Comparison of ENCODE assay signal across 28 mouse cellular contexts in genomic region chr9:118541851-118542250, GRCm38 (mm10).
"Had no signal": no experiment of that assay in that cellular context is flagged by ENCODE, and none has a peak within 500 bp of the region (broad histone marks: within the 10 kb centered on the region; RNA-seq: fewer than 3 reads in every experiment).

No protein-coding gene starts in this region.

- H3K4me3 ChIP-seq: limb, embryonic 10.5 days; limb, embryonic 12.5 days; limb, embryonic 13.5 days; limb, embryonic 15.5 days; liver, embryonic 12.5 days; liver, embryonic 13.5 days; liver, embryonic 15.5 days; lung, embryonic 15.5 days; megakaryocyte, embryonic 14.5 days; midbrain, embryonic 10.5 days; midbrain, embryonic 12.5 days; midbrain, embryonic 13.5 days; midbrain, embryonic 15.5 days; myocyte; neural tube, embryonic 12.5 days had no signal

- H3K27me3 ChIP-seq: limb, embryonic 12.5 days; limb, embryonic 13.5 days; limb, embryonic 15.5 days; liver, embryonic 12.5 days; liver, embryonic 13.5 days; liver, embryonic 15.5 days; lung, embryonic 15.5 days; megakaryocyte, embryonic 14.5 days; midbrain, embryonic 12.5 days; midbrain, embryonic 13.5 days; midbrain, embryonic 15.5 days; neural tube, embryonic 12.5 days had no signal

- H3K4me1 ChIP-seq: limb, embryonic 10.5 days; limb, embryonic 12.5 days; limb, embryonic 13.5 days; limb, embryonic 15.5 days; midbrain, embryonic 10.5 days; midbrain, embryonic 12.5 days; midbrain, embryonic 13.5 days; midbrain, embryonic 15.5 days; neural tube, embryonic 12.5 days had no signal

- DNase-seq: left cerebral cortex, postnatal 4 days; liver; liver, embryonic 13.5 days; liver, postnatal 0 days; lung, adult 18-20 months; lung, adult 2 months; lung, embryonic 14.5 days; lung, postnatal 10 days; lung, postnatal 14 days; lung, postnatal 36 days; lung, postnatal 4 days; midbrain, embryonic 14.5 days had no signal

- H3K27ac ChIP-seq: limb, embryonic 10.5 days; limb, embryonic 12.5 days; limb, embryonic 13.5 days; limb, embryonic 15.5 days; liver, embryonic 12.5 days; liver, embryonic 13.5 days; liver, embryonic 14.5 days; liver, embryonic 15.5 days; lung, embryonic 15.5 days; macrophage; midbrain, embryonic 10.5 days; midbrain, embryonic 12.5 days; midbrain, embryonic 13.5 days; midbrain, embryonic 15.5 days; neural tube, embryonic 12.5 days had no signal

- H3K9me3 ChIP-seq: limb, embryonic 10.5 days; limb, embryonic 12.5 days; limb, embryonic 13.5 days; limb, embryonic 15.5 days; liver, embryonic 12.5 days; liver, embryonic 13.5 days; liver, embryonic 15.5 days; lung, embryonic 15.5 days; megakaryocyte, embryonic 14.5 days; midbrain, embryonic 10.5 days; midbrain, embryonic 12.5 days; midbrain, embryonic 13.5 days; midbrain, embryonic 15.5 days; neural tube, embryonic 12.5 days had no signal
